Mouse (Mus musculus) thymus, postnatal 25 days (tissue): ENCODE measurements around the gene Smtnl2.

Source experiments
- DNase-seq: peaks from one replicate; pipeline ENCODE4 v3.0.0; 2022

Gene Smtnl2

GRCm38 (mm10) chr11:72425201-72425600 lies 13.7 kb upstream of the Smtnl2 start:
- no peak for DNase-seq

GRCm38 (mm10) chr11:72423686-72424085 lies 12.2 kb upstream of the Smtnl2 start:
- DNase-seq: no peak

- no peak for DNase-seq
These were observed 10.2 kb upstream of the Smtnl2 start for GRCm38 (mm10) chr11:72421518-72422278.

GRCm38 (mm10) chr11:72420460-72421122 lies 9.1 kb upstream of the Smtnl2 start:
- no peak for DNase-seq

- DNase-seq: no peak
These were observed 7.5 kb upstream of the Smtnl2 start for GRCm38 (mm10) chr11:72419006-72419405.

- no peak for DNase-seq
These were observed 6.7 kb upstream of the Smtnl2 start for GRCm38 (mm10) chr11:72418227-72418626.

GRCm38 (mm10) chr11:72417376-72417775 lies 5.9 kb upstream of the Smtnl2 start:
- DNase-seq: no peak

- DNase-seq: no peak
These were observed 5.2 kb upstream of the Smtnl2 start for GRCm38 (mm10) chr11:72416666-72417065.

GRCm38 (mm10) chr11:72415155-72415554 lies 3.6 kb upstream of the Smtnl2 start:
- no peak for DNase-seq

- no peak for DNase-seq
These were observed 2.2 kb upstream of the Smtnl2 start for GRCm38 (mm10) chr11:72413601-72414190.

- no peak for DNase-seq
These were observed 1.5 kb upstream of the Smtnl2 start for GRCm38 (mm10) chr11:72413016-72413415.

- DNase-seq: no peak
These were observed 432 bp upstream of the Smtnl2 start for GRCm38 (mm10) chr11:72411945-72412344.

GRCm38 (mm10) chr11:72410521-72411092 lies 906 bp downstream of the Smtnl2 start:
- no peak for DNase-seq

- no peak for DNase-seq
These were observed 1.7 kb downstream of the Smtnl2 start for GRCm38 (mm10) chr11:72409649-72410385.

GRCm38 (mm10) chr11:72408451-72409170 lies 2.9 kb downstream of the Smtnl2 start:
- DNase-seq: no peak

GRCm38 (mm10) chr11:72407574-72407973 lies 3.9 kb downstream of the Smtnl2 start:
- DNase-seq: no peak

GRCm38 (mm10) chr11:72407081-72407480 lies 4.4 kb downstream of the Smtnl2 start:
- no peak for DNase-seq

- no peak for DNase-seq
These were observed 5.3 kb downstream of the Smtnl2 start for GRCm38 (mm10) chr11:72406079-72406675.

- no peak for DNase-seq
These were observed 6.0 kb downstream of the Smtnl2 start for GRCm38 (mm10) chr11:72405532-72405931.

- no peak for DNase-seq
These were observed 8.5 kb downstream of the Smtnl2 start for GRCm38 (mm10) chr11:72402969-72403368.

- no peak for DNase-seq
These were observed 9.5 kb downstream of the Smtnl2 start for GRCm38 (mm10) chr11:72402017-72402416.

- DNase-seq: no peak
These were observed 10.4 kb downstream of the Smtnl2 start for GRCm38 (mm10) chr11:72401068-72401467.
